Mouse (Mus musculus): ENCODE measurements around the gene Lao1. TPM values are rescaled to one million over a fixed set of nuclear protein-coding genes. Genes with fewer than 3 reads are reported as not detected.

Lao1 gene
- polyA plus RNA-seq, 1 experiment from 2014 or later, result not detected

Other genes starting within 250 kb of the Lao1 start
- 0.08 and 0.24 TPM in 2 replicates for gene Olfr1340, start 241.4 kb upstream of the Lao1 start, polyA plus RNA-seq (2014; fragmentation: Nextera tagmentation; extraction: Ambion mirVana)
- gene Olfr1339, start 229.4 kb upstream of the Lao1 start, polyA plus RNA-seq (2014; fragmentation: Nextera tagmentation; extraction: Ambion mirVana), result 0.16 TPM in 1 of 2 replicates, not detected in the other
- 0.13 TPM in 1 of 2 replicates, not detected in the other for gene Olfr1338, start 202.8 kb upstream of the Lao1 start, polyA plus RNA-seq (2014; fragmentation: Nextera tagmentation; extraction: Ambion mirVana)
- not detected in 2 replicates for gene Olfr1337, start 179.0 kb upstream of the Lao1 start, polyA plus RNA-seq (2014; fragmentation: Nextera tagmentation; extraction: Ambion mirVana)
- gene Olfr1335, start 151.6 kb upstream of the Lao1 start, polyA plus RNA-seq (2014; fragmentation: Nextera tagmentation; extraction: Ambion mirVana), result not detected in 2 replicates
- gene Olfr1333, start 125.3 kb upstream of the Lao1 start, polyA plus RNA-seq (2014; fragmentation: Nextera tagmentation; extraction: Ambion mirVana), result not detected in 2 replicates
- 0.13 TPM in 1 of 2 replicates, not detected in the other for gene Olfr1331, start 96.9 kb upstream of the Lao1 start, polyA plus RNA-seq (2014; fragmentation: Nextera tagmentation; extraction: Ambion mirVana)
- 0.11 TPM in 1 of 2 replicates, not detected in the other for gene Olfr1330, start 73.0 kb upstream of the Lao1 start, polyA plus RNA-seq (2014; fragmentation: Nextera tagmentation; extraction: Ambion mirVana)
- gene Olfr1329, start 44.1 kb upstream of the Lao1 start, polyA plus RNA-seq (2014; fragmentation: Nextera tagmentation; extraction: Ambion mirVana), result not detected in 2 replicates
- 0.07 TPM in 1 of 2 replicates, not detected in the other for gene Olfr1328, start 23.0 kb upstream of the Lao1 start, polyA plus RNA-seq (2014; fragmentation: Nextera tagmentation; extraction: Ambion mirVana)
- 94.2 and 111 TPM in 2 replicates for gene Slc2a1, start 147.1 kb downstream of the Lao1 start, polyA plus RNA-seq (2014; fragmentation: Nextera tagmentation; extraction: Ambion mirVana)
- gene Zfp691, start 212.6 kb downstream of the Lao1 start, polyA plus RNA-seq (2014; fragmentation: Nextera tagmentation; extraction: Ambion mirVana), result 4.0 and 5.1 TPM in 2 replicates
- 2.2 and 2.6 TPM in 2 replicates for gene Ermap, start 228.4 kb downstream of the Lao1 start, polyA plus RNA-seq (2014; fragmentation: Nextera tagmentation; extraction: Ambion mirVana)
- 243 and 256 TPM in 2 replicates for gene Svbp, start 233.7 kb downstream of the Lao1 start, polyA plus RNA-seq (2014; fragmentation: Nextera tagmentation; extraction: Ambion mirVana)

Measured in embryonic facial prominence, embryonic 14.5 days (tissue).